Mouse (Mus musculus): Measurements from ENCODE around the gene Ankrd31.

Gene Ankrd31

DNA sequence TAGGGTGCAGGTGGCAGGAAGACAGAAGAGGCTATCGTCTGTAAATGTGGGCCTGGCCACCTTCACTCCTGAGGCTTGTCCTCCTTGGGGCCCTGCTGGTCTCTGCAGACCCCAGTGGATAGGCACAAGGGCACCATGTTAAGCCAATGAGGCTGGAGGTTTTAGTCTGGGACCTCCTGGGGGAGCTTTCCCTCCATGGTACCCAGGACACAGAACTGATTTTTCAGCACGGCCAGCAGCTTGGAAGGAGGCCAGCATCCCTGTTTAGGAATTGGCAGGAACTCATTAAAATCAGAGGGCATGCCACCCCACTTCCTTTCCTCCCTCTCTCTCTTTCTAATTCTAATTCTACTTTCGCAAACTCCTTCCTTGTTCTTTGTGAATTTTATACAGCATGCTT, 195.5 kb downstream of the Ankrd31 start:
- DNase-seq = peak; percentile 58 to 72

DNA sequence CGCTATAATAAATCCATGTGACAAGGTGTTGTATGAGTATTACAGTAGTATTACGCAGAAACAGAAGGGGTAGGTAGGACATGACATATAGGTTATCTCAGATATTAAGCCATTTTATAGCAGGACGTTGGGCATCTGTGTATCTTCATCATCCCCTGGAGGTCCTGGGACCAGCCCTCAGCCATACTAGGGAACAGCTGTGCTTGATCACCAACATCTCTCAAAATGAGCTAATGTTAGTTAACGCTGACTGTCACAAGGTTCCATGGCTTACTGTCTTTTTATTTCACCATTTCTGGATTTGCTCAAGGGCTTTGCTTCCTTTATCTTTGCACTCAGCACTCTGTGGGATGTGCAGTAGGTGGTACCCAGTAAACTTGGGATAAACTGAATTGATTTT, 197.7 kb downstream of the Ankrd31 start:
- DNase-seq = no peak

- no peak for DNase-seq
These were observed 199.7 kb downstream of the Ankrd31 start for GRCm38 (mm10) chr13:96947722-96948121.

DNA sequence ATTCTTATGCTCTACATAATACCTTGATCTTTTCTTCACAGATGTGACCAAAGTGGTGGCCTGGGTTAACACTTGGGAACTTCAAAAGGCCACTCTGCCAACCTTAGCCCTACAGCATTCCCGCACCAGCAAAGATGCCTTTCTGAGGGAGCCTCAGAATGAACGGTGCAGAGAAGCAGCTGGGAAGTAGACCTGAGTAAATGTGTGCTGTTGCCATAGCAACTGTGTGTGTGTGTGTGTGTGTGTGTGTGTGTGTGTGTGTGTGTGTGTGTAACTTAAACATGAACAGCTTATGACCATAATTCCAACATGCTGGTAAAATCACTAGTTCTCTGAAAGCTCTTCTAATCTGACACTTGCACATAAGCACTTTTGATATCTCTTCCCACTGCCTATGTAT, 203.8 kb downstream of the Ankrd31 start:
- DNase-seq = no peak

DNA sequence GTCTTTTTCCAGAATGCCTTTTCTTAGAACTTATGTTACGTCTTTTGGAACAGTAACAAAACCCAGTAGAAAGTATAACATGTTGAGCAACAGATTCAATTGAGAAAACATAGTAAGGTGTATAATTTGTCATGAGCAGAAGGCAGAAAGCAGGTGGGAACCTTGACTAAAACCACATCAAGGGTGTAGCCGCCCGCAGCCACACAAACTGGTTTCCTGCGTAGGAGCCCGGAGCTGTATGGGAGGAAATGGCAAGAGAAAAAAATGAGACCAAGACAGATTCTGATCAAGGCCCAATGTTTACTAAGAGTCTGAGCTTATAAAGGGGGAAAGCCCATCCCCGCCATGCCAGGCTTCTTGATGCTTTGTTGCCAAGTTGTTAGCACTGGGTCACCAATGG, 208.4 kb downstream of the Ankrd31 start:
- no peak for DNase-seq

Measured in kidney, postnatal 4 days (tissue).